Mouse (Mus musculus): Measurements from ENCODE around the gene Spryd3.

Spryd3 gene

DNA sequence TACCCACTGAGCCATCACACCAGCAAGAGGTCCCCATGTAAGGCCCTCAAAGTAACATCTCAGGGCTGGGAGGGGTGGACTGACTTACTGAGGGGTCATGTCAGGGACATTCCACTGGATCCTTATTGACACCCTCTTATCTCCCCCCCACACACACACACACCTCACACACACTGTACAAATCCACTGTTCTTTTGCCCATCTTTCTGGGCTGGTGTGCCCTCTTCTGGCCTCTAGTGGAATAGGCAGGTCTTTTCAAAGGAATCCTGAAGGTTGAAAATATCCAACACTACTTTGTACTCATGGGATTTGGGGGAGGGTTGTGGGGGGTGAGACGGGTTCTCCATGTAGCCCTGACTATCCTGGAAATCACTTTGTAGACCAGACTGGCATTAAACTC, 10.8 kb upstream of the Spryd3 start:
- DNase-seq (ENCODE audit: low spot score in 2 of 2) = no peak

DNA sequence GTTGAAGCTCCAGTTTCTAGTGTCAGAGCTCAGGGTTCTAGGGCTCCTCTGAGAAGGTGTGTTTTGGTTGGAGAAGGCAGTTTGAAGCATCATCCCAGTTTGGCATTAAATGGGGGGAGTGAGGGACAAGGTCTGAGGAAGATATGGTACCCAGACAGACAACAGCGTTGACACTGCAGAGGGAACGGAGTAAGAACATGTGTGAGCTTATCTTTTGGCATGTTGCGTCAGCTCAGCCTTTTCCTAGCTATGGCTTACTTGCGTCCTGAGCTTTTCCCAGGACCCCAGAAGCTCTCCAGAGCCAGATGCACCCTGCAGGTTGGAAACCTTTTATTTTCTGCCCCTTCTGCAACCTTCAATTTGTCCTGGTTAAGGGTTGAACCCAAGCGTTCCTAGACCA, 10.1 kb upstream of the Spryd3 start:
- DNase-seq (ENCODE audit: low spot score in 2 of 2) = no peak

DNA sequence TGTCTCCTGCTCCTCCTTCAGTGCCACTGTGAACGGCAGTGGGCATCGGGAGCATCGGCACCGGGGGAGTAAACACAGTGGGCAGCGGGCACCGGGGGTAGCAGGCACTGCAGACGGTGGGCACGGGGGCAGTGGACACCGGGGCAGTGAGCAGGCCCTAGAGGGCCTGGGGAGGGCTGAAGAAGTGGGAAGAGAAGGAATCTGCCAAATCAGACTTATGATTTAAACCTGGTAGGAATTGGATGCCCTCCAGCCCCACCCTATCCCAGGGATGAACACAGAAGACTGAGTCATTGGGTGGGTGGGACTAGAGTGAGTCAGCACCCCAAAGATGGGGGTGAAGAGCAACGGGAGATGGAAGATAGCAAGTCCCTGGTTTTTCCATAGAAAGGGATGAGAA, 9.3 kb upstream of the Spryd3 start:
- peak in 1 of 2 experiments; percentile 58 for DNase-seq (ENCODE audit: low spot score in 2 of 2)

DNA sequence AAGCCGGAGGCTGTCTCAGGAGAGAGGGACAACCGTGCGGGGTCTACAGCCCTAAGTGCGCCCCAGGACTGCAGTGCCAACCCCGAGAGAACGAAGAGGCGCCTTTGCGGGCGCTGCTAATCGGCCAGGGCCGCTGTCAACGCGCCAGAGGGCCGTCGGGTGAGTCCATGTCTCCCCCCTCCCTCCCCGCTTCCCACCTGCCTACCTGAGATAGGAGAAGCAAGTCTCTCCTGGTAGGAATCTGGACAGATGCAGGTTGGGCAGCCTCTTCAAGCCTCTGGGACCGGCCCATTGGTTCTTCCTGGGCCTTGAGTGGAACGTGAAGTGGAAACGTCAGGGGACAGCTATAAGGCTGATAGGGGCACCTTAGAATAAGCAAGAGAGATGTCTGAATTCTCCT, 8.7 kb upstream of the Spryd3 start:
- DNase-seq (ENCODE audit: low spot score in 2 of 2) = no peak

DNA sequence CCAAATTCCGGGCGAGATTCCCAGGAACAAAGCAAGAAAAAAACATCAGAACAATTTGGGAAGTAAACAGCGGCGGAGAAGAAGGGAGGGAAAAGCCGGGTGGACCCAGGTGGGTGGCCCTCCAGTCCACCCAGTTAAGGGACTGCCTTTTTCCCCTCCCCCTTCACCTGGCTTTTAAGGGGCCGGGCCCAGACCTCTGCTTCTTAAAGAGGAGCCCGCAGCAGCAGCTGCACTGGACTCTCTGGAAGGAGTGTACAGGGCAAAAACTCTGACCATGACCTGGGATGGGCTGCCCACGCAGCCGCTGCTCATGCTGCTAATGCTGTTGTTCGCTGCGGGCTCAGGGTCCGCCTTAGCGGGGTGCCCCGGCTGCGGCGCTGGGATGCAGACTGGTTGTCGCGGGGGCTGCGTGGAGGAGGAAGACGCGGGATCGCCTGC, 8.3 kb upstream of the Spryd3 start, which contains the start of gene Igfbp6:
Igfbp6 (plus strand) TSS at position 89 of the 438 bp plus-strand sequence.
- no peak for DNase-seq (ENCODE audit: low spot score in 2 of 2)

DNA sequence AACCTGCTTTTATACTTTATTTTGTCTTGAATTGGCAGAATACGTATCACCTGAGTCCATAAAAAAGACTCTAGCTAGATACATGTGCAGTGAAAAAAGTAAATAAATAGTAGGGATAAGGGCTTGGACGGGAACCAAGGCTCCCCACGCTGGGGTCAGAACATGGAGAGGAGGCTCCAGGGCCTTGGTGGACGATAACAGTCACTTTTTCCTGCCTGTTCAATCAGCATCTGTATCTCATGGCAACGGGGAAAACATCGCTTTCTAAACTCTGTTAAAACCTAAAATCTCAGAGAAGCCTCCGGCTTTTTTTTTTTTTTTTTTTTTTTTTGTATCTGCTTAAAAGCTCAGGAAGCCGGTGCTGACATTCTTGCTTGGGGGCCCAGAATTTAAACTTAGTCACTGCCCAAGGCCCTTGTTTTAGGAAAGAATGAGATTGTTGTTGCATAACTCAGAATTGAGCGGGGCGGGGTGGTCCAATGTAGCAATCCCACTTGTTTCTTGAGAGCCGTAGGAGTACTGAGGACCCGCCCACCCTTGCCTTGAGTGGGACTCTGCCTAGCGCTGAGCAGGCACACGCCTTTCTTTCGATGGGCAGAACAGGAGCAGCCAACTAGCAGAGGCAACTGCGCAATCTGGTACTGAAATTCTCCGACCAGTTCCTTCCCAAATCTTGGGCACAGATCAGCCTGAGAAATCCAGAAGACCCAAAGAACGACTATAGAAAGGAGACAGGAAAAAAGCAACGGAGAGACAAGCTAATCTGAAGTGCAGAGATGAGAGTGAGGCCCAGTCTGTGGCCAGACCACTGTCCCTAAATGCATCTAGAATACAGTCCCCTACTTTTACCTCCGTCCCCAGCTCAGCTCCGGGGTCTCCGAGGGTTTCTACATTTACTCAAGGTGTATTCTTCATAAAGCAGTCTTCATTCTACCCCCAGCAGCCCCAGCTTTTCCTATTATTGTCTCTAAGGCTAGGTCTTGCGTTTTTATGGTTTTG, 7.2 kb upstream of the Spryd3 start:
- DNase-seq (ENCODE audit: low spot score in 2 of 2) = peak; percentile 45 to 68

DNA sequence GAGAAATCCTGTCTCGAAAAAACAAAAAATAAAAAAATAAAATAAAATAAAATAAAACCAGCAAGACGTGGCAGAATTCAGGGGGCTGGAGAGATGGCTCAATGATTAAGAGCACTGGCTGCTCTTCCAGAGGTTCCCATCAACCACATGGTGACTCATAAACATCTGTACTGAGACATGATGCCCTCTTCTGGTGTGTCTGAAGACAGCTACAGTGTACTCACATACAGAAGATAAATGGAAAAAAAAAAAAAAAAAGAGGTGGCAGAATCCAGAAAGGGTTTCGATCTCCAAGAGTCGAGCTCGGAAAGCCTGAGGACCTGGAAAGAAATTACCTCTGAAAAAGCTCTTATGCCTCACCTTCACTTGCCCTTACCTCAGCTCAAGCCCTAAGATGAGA, 5.1 kb upstream of the Spryd3 start:
- no peak for DNase-seq (ENCODE audit: low spot score in 2 of 2)

DNA sequence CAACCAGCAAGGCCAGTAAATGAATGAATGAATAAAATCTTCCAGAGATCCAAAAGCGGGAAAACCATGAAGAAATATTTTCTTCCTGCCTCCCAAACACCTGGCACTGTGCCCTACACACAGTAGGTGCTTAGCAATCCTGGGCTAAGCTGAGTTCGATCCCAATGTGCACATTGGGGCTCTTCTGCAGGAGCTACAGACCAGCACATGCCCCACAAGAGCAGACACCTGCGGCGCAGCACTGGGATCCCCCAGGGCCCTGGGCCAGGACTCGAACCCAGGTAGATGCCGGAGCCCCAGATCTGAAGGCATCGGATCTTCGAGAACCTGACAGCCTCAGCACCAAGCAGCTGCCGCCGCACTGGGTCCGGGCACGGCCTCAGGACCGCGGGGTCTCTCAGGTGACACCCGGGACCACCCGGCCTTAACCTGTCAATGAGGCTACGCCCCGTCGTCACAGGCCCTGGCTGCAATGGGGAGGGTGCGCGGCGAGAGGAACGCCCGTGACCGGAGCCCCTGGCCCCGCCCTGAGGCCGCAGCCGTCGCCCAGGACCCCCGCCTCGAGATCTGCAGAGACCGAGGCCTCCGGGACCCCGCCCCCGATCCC, 409 bp downstream of the Spryd3 start:
- no peak for DNase-seq (ENCODE audit: low spot score in 2 of 2)

DNA sequence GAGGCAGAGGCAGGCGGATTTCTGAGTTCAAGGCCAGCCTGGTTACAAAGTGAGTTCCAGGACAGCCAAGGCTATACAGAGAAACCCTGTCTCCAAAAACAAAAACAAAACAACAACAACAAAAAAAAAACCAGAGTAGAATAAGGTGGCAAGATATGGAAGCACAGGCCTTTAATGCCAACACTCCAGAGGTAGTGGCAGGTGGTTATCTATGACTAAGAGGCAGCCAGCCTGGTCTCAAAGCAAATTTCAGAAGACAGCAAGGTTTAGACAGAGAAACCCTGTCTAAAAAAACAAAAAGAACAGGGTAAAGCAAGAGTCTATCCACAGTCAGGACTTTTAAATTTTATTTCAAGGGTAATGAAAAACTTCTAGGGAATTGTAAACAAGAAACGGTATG, 1.3 kb downstream of the Spryd3 start:
- no peak for DNase-seq (ENCODE audit: low spot score in 2 of 2)

DNA sequence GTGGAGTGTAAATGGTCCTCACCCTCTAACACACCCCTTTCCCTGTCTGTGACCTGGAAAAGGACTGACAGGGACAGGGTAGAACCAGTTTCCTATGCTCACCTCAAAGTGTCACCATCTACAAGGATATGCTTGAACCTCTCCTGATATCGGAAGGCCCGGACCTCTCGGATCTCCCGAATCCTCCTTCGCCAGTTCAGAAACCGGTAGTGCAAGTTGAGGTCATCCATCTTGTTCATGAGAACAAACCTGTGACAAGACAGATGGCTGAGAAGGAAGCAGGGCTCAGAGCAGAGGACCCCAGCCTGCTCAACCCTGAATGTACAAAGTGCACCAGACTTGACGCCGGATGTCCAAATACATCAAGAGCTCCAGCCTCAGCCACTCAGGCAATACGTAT, 2.7 kb downstream of the Spryd3 start:
- no peak for DNase-seq (ENCODE audit: low spot score in 2 of 2)

DNA sequence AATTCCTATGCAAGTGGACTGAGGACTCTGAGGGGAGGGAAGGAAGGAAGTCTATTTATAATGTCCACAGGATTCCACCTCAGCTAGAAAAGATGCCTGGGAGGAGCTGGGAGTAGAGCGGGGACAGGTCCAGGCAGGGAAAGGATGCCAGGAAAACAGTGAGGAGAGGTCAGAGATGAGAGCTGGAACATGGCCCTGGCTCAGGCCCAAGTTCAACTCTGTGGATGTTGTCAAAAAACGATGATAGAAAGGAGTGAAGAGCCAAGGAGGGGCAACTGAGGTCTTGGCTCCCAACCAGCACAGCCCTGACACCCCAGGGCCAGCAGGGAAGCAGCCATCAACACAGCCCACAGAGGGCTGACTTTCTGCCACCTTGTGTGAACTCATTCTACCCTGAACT, 9.7 kb downstream of the Spryd3 start:
- no peak for DNase-seq (ENCODE audit: low spot score in 2 of 2)

DNA sequence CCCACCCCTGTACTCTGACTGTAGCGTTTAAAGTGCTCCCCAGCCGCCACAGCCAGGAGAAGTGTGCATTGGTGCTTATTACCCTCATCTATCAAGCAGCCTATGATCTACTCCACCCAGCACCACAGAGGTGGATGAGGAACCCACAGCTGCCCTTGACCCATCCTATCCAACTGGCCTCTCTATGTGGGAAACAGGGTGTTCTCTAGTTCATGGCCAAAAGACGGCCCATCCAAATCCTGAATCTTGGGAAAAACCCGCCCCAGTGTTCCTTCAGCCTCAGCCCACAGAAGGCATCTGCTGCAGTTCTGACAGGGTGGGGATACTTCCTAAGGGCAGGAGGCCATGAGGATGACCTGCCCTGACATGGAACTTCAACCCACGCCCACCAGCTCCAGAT, 15.5 kb downstream of the Spryd3 start:
- DNase-seq (ENCODE audit: low spot score in 2 of 2) = no peak

DNA sequence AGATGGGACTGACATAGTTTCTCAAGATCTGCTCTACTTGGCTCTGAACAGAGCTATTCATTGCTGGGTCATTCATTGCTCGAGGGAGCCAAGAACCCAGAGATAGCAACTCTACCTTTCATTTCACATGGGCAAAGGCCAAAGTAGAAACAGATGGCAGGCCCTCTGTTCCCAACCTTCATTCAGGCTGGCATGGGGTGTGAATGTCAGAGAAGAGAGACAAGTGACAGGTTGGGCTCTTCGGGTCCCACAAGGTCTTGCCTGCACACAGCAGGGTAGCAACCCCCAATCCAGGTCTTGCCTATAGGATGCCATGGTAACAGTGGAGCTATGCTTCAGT, 16.2 kb downstream of the Spryd3 start:
- DNase-seq (ENCODE audit: low spot score in 2 of 2) = no peak

DNA sequence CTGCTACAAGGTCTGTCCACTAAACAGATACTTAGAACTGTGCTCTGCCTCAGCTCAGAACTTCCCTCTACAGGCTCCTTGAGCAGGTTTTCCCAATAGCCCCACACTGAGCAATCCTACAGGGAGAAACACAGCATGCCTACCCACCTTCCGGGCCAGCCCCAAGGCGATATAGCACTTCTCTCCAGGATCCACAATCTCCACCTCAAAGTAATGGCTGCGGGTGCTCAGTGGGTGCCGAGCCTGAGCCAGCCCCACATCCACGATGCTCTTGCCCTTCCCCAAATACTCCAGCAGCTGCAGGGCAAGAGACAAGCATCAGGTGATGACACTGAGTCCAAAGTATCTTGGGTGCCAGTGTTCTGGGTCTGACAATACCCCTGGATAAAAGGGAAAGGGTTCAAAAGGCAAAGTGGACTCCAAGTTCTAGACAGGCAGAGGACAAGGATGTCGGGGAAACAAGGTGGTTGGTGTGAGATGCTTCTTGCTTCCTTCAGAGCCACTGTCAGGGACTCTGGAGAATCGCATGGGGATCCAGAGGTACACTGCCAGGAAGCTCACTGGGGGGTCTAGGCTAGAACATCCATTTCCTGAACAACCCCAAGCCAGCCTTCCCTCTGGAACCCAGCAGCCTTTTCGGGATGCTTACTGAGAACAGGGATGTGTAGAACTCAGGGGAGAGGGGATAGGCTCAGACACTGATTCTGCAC, 16.8 kb downstream of the Spryd3 start:
- DNase-seq (ENCODE audit: low spot score in 2 of 2) = no peak

DNA sequence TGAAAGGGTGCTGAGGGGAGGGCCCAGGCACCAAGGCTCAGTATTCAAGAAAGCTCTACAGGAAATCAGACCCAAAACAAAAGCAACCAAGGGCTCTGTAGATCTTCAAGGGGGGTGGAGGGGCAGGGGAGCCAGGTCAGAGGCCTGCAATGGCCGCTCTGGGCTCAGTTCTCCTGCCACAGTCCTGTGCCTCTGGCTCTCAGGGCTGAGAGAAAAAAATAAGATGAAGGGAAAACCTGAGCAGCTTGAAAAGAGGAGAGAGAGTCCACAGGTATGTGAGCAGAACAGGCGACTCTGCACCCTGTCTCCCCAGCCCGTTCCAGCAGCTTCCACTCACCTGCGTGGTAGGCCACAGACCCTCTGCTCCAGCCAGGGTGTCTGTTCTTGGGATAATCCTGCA, 17.4 kb downstream of the Spryd3 start:
- DNase-seq (ENCODE audit: low spot score in 2 of 2) = no peak

DNA sequence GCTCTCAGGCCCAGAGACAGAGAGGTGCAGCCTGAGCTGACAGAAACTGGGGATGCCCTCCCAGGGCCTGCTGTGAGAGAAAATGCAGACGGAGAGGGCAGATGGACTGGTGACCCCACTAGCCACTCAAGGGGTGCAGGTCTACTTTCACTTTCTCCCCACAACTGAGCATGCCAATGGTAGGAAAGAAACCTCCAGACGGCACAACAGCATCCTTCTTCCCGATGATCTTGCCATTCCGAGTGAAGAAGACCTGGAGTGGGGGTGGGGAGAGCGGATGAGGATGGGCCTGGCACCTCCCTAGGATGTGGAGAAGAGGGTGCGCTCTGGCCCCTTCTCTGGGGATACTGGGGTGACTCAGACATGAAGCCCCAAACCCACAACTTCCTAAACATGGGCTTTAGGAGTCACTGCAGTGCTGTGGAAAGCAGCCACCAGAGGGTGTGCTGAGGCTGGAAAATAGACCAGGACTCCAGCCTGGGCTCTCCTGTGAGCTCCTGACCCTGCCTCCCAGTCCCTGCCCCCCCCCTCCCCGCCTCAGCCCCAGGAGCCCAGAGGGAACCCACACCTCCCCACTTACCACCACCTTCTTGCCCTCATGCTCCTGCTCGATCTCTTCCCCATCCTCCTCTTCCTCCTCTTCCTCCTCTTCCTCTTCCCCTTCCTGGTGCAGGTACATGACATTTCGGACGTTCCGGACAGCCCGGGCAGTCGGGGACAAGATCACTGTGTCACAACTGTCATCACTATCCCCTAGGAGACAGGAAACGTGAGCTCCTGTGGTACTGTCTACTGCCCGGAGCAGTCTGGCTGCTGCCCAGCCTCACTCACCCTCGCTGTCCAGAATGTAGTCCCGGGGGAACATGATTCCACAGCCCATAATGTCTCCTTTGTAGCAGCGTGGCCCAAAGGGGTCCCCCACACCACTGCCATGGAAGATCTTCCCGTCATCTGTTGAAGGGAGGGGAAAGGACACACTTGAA, 18.3 kb downstream of the Spryd3 start:
- DNase-seq (ENCODE audit: low spot score in 2 of 2) = no peak

DNA sequence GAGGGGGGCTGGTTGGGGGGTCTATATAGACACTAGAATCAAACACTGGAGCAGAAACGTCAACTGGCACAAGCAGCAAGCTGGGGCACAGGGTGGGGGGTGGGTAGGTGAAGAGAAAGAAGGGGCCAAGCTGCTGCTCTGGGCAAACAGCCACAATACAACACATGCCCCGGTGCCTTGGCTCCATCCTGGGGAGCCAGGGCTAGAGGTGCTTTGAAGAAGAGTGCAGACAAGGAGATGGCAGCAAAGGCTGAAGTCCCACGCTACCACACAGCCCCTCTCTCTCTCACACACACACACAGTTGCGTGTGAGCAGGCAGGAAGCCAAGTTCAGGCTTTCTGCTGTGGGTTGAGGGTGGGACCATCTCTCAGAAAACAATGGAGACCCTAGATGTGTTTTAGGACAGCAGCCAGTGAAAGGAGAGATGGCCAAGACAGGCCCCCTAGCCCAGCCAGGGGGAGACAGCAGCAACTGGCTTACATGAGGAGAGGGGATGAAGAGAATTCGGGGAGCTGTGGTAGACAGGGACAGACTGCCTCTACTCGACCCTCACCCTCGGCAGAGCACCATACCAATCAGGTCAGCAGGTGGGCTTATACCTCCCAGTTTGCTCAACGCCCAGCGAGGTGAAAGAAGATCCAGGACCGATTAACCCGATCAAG, 19.1 kb downstream of the Spryd3 start:
- DNase-seq (ENCODE audit: low spot score in 2 of 2) = no peak

DNA sequence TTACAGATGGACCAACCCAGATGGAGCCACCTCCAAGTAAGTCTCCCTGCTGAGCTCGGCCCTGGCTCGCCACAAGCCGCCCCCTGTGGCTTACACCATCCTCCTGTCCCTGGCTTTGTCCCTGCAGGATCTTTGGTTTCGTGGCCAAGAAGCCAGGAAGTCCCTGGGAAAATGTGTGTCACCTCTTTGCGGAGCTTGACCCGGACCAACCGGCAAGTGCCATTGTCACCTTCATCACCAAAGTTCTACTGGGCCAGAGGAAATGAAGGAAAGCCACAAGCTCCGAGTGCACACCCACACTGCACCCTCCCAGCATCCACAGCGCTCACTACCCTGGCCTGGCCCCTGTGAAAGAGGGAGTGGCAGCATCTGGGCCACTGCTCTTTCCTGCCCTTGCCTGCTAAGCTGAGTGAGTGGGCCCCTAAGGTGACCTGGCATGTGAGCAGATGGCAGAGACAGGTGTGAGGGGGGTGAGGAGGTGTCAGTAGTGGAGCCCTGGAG, 20.3 kb downstream of the Spryd3 start:
- no peak for DNase-seq (ENCODE audit: low spot score in 2 of 2)

DNA sequence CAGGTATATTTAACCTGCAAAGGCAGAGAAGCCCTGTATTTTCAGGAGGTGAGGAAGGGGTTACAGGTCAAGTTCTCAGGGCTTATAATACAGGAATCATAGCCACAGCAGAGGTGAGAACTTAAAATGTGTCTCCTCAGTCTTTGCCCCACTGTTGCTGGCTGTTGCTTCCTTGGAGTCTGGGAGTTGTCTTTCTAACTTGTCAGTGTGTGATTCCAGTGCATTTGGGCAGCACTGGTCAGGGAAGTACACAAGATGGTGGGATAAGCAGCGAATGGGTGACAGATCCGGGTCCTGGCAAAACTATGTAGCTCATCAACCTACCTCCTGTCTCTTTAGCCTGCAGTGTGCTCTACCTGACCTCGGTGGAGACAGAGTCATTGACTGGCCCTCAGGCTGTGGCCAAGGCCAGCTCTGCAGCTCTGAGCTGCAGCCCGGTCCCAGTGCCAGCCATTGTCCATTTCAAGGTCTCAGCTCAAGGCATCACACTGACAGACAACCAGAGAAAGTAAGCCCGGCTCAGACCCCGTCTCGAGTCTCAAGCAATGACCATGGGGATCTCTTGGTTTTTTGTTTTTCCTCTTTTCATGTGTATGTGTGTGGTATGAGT, 21.3 kb downstream of the Spryd3 start:
- DNase-seq (ENCODE audit: low spot score in 2 of 2) = no peak

DNA sequence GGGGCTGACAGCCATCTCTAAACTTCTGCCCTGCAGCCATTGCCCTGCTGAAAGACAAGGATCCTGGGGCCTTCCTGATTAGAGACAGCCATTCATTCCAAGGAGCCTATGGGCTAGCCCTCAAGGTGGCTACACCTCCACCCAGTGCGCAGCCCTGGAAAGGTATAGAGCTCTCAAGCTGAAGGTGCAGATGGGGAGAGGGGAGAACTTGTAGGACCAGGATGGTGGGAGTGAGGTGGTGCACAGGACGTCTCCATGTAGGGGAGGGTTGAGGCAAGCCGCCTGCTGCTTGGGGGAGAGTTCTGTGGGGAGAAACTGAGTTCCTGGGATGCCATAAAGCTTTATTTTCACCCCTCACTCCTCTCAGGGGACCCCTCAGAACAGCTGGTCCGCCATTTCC, 22.4 kb downstream of the Spryd3 start:
- no peak for DNase-seq (ENCODE audit: low spot score in 2 of 2)
